Mouse (Mus musculus): ENCODE results near the gene Adat1.

Adat1 gene

GRCm38 (mm10) chr8:111992013-111992702, at the start of gene Adat1:
Gene Adat1, minus strand, starts transcription at chr8:111992302.
- in situ Hi-C loops (cut with MboI, MseI), result no loop called here

GRCm38 (mm10) chr8:112037521-112037920, 45.4 kb upstream of the Adat1 start:
- in situ Hi-C loops (cut with MboI, MseI), result no loop called here

- in situ Hi-C loops (cut with MboI, MseI), result no loop called here
Measured at GRCm38 (mm10) chr8:112034603-112035002, 42.5 kb upstream of the Adat1 start.

- in situ Hi-C loops (cut with MboI, MseI), result no loop called here
Measured at GRCm38 (mm10) chr8:112033071-112033470, 41.0 kb upstream of the Adat1 start.

GRCm38 (mm10) chr8:112030663-112031062, 38.6 kb upstream of the Adat1 start:
- in situ Hi-C loops (cut with MboI, MseI), result no loop called here

- in situ Hi-C loops (cut with MboI, MseI), result no loop called here
Measured at GRCm38 (mm10) chr8:112029455-112029854, 37.4 kb upstream of the Adat1 start.

GRCm38 (mm10) chr8:112014936-112015335, 22.8 kb upstream of the Adat1 start, which contains the start of gene Gm6793:
Gene Gm6793, minus strand, starts transcription at chr8:112015036.
- in situ Hi-C loops (cut with MboI, MseI), result no loop called here

GRCm38 (mm10) chr8:112011816-112012242, 19.7 kb upstream of the Adat1 start:
- in situ Hi-C loops (cut with MboI, MseI), result no loop called here

GRCm38 (mm10) chr8:112010997-112011815, 19.1 kb upstream of the Adat1 start, which contains the start of the genes Kars and Terf2ip:
Gene Kars, minus strand, starts transcription at chr8:112011323.
Gene Terf2ip, plus strand, starts transcription at chr8:112011398.
- in situ Hi-C loops (cut with MboI, MseI), result no loop called here

GRCm38 (mm10) chr8:112009558-112009957, 17.5 kb upstream of the Adat1 start:
- in situ Hi-C loops (cut with MboI, MseI), result no loop called here

GRCm38 (mm10) chr8:112007669-112008068, 15.6 kb upstream of the Adat1 start:
- in situ Hi-C loops (cut with MboI, MseI), result no loop called here

- in situ Hi-C loops (cut with MboI, MseI), result no loop called here
Measured at GRCm38 (mm10) chr8:112005601-112006000, 13.5 kb upstream of the Adat1 start.

- in situ Hi-C loops (cut with MboI, MseI), result loop anchor here in 1 of 2 experiments (5.0 kb wide), 1 partner anchor 477 kb away; no protein-coding TSS in a partner anchor
Measured at GRCm38 (mm10) chr8:112004754-112005153, 12.7 kb upstream of the Adat1 start.

- in situ Hi-C loops (cut with MboI, MseI), result no loop called here
Measured at GRCm38 (mm10) chr8:111992703-111993039, 569 bp upstream of the Adat1 start.

- in situ Hi-C loops (cut with MboI, MseI), result no loop called here
Measured at GRCm38 (mm10) chr8:111991278-111991677, 824 bp downstream of the Adat1 start.

GRCm38 (mm10) chr8:111989911-111990310, 2.2 kb downstream of the Adat1 start:
- in situ Hi-C loops (cut with MboI, MseI), result no loop called here

- in situ Hi-C loops (cut with MboI, MseI), result loop anchor here in 1 of 2 experiments (5.0 kb wide), 1 partner anchor 37 kb away; no protein-coding TSS in a partner anchor
Measured at GRCm38 (mm10) chr8:111984511-111984910, 7.6 kb downstream of the Adat1 start.

- in situ Hi-C loops (cut with MboI, MseI), result loop anchor here in 1 of 2 experiments (5.0 kb wide), 1 partner anchor 35 kb away; no protein-coding TSS in a partner anchor
Measured at GRCm38 (mm10) chr8:111982116-111982515, 10.0 kb downstream of the Adat1 start.

GRCm38 (mm10) chr8:111978147-111978546, 14.0 kb downstream of the Adat1 start:
- in situ Hi-C loops (cut with MboI, MseI), result no loop called here

- in situ Hi-C loops (cut with MboI, MseI), result no loop called here
Measured at GRCm38 (mm10) chr8:111976326-111976725, 15.8 kb downstream of the Adat1 start.

GRCm38 (mm10) chr8:111975706-111976105, 16.4 kb downstream of the Adat1 start:
- in situ Hi-C loops (cut with MboI, MseI), result no loop called here

GRCm38 (mm10) chr8:111974138-111974537, 18.0 kb downstream of the Adat1 start:
- in situ Hi-C loops (cut with MboI, MseI), result no loop called here

Measured in T-helper 17 cell (primary cell).